Mouse (Mus musculus) embryo, embryonic 9.5 days (tissue): ENCODE measurements around the gene Ccser1.

Experiments
- DNase-seq: peaks from one replicate; pipeline ENCODE4 v3.0.0-alpha.2; 2017; ENCODE audit errors: extremely low spot score

Gene Ccser1

DNA sequence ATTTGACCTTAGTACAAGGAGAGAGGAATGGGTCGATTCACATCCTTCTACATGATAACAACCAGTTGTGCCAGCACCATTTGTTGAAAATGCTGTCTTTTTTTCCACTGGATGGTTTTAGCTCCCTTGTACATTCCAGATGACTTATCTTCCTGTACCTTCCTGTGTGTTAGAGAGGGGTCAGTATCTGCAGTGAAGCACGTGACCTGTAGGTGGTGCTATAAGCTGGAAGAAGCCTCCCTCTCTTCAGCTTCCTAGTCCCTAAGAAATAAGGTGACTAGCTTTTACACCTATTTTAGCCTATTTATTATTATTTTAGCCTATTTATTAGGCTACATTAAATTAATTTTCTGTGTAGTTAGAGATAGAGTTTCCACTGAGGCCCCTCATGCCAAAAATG, 506.9 kb downstream of the Ccser1 start:
- DNase-seq = no peak

DNA sequence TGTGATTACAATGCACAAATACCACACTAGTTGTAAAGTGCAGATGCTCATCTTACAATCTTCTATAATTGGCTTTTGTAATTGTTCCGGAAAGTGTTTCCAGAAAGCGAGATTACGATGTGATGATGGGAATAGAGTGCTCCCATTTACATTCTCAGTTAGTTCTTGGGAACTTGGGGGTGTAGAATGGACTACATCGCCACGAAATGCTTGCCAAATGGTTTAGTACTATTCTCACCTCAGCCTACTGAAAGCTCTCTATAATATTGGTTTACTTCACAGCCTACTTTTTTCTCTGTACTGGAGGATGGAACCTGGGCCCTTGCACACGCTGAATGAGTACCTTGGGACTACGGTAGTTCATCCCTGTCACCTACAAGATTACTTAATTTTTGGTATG, 522.9 kb downstream of the Ccser1 start:
- DNase-seq = no peak

- DNase-seq = no peak
These were observed 541.1 kb downstream of the Ccser1 start for GRCm38 (mm10) chr6:61721220-61721619.

GRCm38 (mm10) chr6:61729065-61729464, 548.9 kb downstream of the Ccser1 start:
- DNase-seq = no peak

DNA sequence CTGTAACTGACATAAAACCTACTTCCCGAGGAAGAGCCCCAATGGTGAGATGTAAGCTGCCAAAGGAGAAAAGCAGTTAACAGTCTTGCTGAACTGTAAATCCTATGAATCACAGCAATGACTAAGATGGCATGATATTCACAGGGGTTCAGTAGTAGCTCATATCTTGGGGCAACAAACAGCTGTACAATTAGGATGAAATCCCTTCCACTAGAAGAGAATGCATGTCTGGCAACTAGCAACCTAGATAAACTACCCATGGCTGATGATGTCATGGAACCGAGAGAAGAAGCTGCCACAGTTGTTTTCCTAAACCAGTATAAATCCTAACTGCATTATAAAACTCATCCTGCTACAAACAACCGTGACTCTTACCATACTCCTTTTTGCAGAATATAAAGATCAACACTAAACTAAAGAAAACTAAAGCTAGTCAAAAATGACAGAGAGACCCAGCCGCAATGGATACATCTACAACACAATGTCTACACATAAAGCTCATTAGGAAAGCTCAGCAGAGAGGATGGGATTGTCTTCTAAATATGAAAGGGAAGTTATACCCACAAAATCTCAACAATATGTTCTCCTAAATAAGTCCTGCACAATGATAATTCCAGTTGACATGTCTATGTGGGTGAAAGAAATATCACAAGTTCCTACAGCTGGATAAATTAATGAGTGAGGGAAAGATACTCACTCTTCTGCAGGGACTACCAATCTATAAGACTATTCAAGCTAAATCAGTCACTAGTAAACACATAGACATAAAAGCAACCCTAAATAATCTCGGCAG, 550.2 kb downstream of the Ccser1 start:
- no peak for DNase-seq

GRCm38 (mm10) chr6:61746346-61746745, 566.2 kb downstream of the Ccser1 start:
- DNase-seq = no peak

- DNase-seq = no peak
These were observed 582.0 kb downstream of the Ccser1 start for GRCm38 (mm10) chr6:61762135-61762534.

GRCm38 (mm10) chr6:61763379-61763778, 583.3 kb downstream of the Ccser1 start:
- no peak for DNase-seq

DNA sequence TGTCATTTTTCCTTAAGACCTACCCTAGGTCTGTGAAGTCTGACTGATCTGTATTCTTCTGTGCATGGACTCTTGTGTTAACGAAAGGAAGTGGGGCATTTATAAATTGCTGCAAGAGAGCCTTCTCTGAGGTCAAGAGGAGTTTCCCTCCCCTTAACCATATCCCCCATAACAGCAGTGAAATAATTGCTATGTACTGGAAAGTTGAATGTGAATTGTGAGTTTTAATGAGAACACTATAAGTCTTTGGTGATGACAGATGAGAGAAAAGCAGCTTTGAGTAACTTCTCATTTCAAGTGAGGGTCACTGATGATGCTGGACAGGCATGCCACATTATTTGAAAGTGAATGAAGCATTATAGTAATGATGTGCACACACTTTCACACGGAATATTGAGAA, 585.7 kb downstream of the Ccser1 start:
- DNase-seq = no peak

DNA sequence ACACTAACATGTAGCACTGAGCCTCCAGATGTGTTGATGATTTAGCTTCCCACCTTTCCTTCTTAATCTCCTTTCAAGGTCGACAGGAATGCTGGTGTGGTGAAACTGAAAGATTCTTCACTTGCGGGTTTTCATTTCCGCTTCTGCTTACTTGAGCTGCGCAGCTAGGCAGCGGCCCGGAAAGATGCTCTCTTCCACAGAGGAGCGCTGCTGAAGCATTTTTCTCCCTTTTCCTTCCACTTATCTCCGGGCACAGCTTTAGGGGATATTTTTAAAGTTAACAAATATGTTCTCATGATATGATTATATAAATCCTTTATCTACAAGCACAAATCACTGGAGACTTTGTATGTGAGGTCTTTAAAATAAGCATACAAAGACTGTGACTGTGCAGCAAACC, 587.0 kb downstream of the Ccser1 start:
- no peak for DNase-seq

DNA sequence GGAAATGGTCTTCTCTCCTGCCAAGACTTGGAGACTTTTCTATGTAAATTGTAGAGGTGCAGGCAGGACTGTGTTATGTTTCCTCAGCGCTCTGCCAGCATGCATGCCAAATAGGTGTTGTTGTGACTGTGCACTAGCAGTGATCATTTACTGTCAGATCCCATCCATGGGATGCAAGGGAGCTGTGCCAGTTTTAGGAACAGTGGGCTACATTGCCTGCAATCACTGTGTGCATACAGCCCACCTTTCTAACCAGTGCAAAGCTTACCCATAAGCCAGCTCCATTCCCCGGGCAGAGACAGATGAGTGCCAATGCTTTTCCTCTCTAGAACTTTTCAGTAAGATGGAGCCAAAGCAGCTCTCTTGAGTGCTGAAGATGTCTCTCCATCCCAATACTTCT, 606.6 kb downstream of the Ccser1 start:
- DNase-seq = no peak

DNA sequence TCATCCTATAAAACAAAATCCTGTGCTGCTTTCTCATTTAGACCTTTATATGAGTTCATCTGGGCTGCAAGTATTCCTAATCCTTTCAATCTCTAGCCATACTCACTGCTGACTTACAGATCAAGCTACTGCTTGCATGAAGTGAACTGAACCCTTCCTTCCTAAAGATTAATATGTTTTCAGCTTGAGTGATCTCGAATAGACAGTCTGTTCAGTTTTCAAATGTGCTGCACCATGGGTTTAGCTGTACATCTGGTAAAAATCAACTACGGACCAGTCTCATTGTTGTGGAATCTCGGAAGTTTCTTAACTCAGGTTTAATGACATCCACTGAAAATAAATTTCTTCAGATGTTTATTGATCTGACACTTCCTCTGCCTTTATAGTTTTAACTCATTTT, 620.8 kb downstream of the Ccser1 start:
- DNase-seq = no peak

DNA sequence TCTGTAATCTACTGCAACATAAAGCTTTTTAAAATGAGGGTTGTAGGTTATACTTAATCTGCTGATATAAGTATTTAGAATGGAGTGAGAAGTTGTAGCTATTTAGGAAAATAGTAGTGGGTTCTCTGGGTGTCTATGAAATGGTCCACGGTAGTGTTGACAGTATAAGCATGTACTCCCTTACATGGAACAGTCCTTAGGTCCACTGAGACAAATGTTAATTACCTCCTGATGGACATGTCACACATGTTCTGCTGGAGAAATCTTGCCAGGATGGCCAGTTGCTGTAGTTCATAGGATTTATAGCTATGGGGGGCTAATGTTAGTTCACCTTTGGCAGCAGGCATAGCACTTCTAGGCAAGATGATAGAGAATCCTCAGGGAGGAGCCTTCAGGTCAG, 625.4 kb downstream of the Ccser1 start:
- DNase-seq = no peak

GRCm38 (mm10) chr6:61817716-61818115, 637.6 kb downstream of the Ccser1 start:
- DNase-seq = no peak

GRCm38 (mm10) chr6:61876302-61876701, 696.2 kb downstream of the Ccser1 start:
- DNase-seq = no peak

- DNase-seq = no peak
These were observed 718.1 kb downstream of the Ccser1 start for GRCm38 (mm10) chr6:61898238-61898637.

DNA sequence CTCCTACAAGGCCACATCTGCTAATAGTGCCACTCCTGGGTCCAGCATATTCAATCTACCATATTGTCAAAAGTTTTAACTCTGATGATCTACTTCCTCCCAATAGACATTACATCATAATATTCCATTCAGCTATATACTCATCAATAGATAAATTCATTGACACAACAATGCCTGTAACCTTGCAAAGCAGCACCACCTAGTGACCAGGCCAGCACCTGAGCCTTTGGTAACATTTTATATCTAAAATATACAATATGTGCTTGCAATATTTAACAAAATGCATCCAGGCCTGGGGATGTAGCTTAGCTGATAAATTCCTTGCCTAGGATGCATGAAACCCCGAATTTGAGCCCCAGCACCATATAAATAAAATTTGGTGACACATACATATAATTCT, 722.6 kb downstream of the Ccser1 start:
- DNase-seq = no peak

GRCm38 (mm10) chr6:61912896-61913295, 732.8 kb downstream of the Ccser1 start:
- DNase-seq = no peak

DNA sequence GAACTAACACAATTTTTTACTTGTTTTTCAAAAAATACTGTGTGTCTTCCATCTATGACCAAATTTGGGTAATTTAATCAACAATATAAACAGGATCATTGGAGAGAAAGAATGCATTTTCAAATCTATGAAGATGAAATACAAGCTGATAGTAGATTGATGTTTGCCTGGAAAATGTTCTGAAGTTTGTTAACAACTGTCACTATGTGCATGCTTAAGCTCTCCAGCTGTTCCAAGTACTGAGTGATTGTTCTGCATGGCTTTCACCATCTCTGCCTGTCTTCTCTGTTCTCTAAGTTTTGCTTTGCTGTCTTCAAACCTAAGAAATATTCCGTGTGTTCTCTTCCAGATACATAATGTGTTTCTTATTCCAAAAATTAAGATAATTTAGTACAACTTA, 751.5 kb downstream of the Ccser1 start:
- DNase-seq = no peak

GRCm38 (mm10) chr6:61936656-61937055, 756.5 kb downstream of the Ccser1 start:
- no peak for DNase-seq

- no peak for DNase-seq
These were observed 759.1 kb downstream of the Ccser1 start for GRCm38 (mm10) chr6:61939236-61939635.

DNA sequence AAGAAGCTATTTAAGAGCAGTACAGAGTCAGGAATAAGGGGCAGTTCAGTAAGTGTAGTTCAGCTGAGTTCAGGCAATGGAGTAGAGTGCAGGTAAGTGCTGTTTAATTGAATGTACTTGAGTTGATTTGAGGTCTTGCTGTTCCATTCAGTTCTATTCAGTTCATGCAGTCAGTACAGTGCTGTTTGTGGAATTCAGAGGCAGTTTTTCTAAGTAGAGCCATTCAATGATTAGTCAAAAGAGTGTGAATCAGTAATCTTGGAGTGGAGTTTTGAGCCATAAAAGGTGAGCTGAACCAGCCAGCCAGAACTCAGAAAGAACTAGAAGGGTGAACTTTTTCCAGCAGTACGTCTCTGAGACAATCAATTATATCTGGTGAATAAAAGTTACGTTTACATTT, 773.6 kb downstream of the Ccser1 start:
- no peak for DNase-seq

DNA sequence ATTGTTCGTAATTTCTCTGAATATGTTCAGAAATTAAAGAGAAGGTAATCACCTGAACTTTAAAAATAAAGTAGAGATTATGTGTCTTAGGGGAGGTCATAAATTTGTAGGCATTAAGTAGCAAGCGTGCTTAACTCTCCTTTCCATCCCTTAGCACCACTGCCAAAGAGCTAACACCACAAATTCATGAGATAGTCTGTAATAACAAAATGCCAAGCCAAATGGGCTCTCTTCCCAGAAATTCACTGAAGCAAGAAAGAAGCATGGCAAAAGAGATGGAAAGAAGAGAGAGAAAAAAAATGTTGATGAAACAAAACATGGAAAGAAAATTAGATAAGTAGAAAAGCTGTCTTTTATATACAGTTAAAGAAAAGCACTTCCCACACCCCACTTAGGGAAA, 796.8 kb downstream of the Ccser1 start:
- no peak for DNase-seq

DNA sequence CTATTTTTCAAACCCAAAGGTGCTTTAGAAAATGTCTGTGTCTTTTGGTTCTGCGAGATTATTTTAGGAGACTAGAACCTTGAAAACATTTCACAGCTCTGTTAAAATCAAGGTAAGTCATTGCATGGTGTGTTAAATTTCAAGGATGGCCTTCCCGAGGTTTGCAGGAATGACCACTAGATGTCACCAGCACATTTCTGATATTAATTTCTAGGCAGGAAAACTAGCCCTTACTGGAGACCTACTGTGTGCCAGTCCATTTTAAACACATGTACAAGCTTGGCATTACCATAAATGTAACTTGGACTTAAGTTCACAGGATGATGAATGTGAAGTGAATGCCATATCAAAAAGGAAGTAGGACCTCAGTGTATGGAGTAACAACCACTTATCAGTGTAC, 798.3 kb downstream of the Ccser1 start:
- peak; percentile 2 for DNase-seq
